Mouse (Mus musculus) megakaryocyte, embryonic 14.5 days (primary cell): ENCODE data around the gene Ttc7.

ENCODE experiments used
- FLI1 ChIP-seq: IDR thresholded peaks from 2 replicates; pipeline ENCODE4 v1.6.1; 2012; ENCODE audit warnings: low read length, inconsistent platforms, mixed read lengths
- GATA1 ChIP-seq: IDR thresholded peaks from 3 replicates; pipeline ENCODE4 v1.6.1; 2012; ENCODE audit warnings: mixed read lengths, low read length, inconsistent platforms, borderline replicate concordance

GRCm38 (mm10) chr17:87332887-87333286 is 50.2 kb downstream of the Ttc7 start:
- no peak for TF ChIP-seq GATA1
- no peak for TF ChIP-seq FLI1
